Mouse (Mus musculus): ENCODE measurements around the gene Trmo. TPM values are rescaled to one million over a fixed set of nuclear protein-coding genes. Genes with fewer than 3 reads are reported as not detected.
A peak's percentile ranks its signal among the peaks of the same experiment; 100 is the strongest.

Gene Trmo
- polyA plus RNA-seq, 1 experiment from 2014 or later = 11.4 TPM

GRCm38 (mm10) chr4:46369070-46369469 lies 20.2 kb downstream of the Trmo start:
- ATAC-seq = no peak
- Histone ChIP-seq H3K4me2 (no peak overlapping the region), H3K9ac (no peak overlapping the region), H3K36me3 (ENCODE audit: poor library complexity, severe bottlenecking) (no peaks in the 10 kb centered on the region), H3K4me3 (no peak overlapping the region), H3K27ac (no peak overlapping the region), H3K27me3 (0 out of 2 replicates have a peak, but pooled peaks cover 9% of the 10 kb centered on the region), H3K4me1 (peaks cover 20% of the 10 kb centered on the region), H3K9me3 (replicated peaks) (no peaks in the 10 kb centered on the region)
- WGBS = 69% methylated on average over 4 of the region's 4 CpGs

DNA sequence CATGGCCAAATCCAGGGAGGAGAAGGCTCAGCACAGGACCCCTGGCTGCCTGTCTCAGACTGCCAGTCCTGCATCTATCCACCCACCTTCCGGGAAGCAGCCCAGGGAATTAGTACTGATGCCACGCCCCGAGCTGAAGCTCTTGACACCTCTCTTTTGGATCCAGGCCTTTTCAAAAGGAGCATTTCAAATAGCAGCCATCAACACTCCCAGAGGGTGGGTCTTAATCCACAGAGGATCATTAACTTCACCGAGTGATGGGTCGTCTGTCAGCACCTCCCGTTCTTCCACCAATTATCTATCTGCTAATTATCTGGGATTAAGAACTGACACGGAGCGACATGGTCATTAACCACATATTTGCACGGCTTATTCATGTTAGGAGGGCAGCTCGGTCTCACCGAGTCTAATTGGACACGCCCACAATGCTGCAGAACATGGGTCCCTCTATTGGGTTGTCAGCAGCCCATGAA lies 21.7 kb downstream of the Trmo start:
- Histone ChIP-seq H3K36me3 (ENCODE audit: poor library complexity, severe bottlenecking) (no peaks in the 10 kb centered on the region), H3K9me3 (replicated peaks) (no peaks in the 10 kb centered on the region), H3K4me2 (peak overlapping the region; percentile 28), H3K9ac (no peak overlapping the region), H3K4me3 (no peak overlapping the region), H3K27me3 (0 out of 2 replicates have a peak, but pooled peaks cover 9% of the 10 kb centered on the region), H3K27ac (peak overlapping the region; percentile 40; the same call in 1 of the 2 replicates), H3K4me1 (peaks cover 20% of the 10 kb centered on the region)
- 3% methylated on average over 12 of the region's 12 CpGs for WGBS
- peak; percentile 86 for ATAC-seq

GRCm38 (mm10) chr4:46364360-46364759 lies 24.9 kb downstream of the Trmo start:
- Histone ChIP-seq H3K4me3 (no peak overlapping the region), H3K9ac (no peak overlapping the region), H3K9me3 (replicated peaks) (no peaks in the 10 kb centered on the region), H3K36me3 (ENCODE audit: poor library complexity, severe bottlenecking) (no peaks in the 10 kb centered on the region), H3K4me2 (no peak overlapping the region), H3K27me3 (0 out of 2 replicates have a peak, but pooled peaks cover 3% of the 10 kb centered on the region), H3K4me1 (peaks cover 13% of the 10 kb centered on the region; the same call in 1 of the 2 replicates), H3K27ac (no peak overlapping the region)
- WGBS = 86% methylated on average over 2 of the region's 2 CpGs
- no peak for ATAC-seq

- H3K36me3 ChIP-seq (ENCODE audit: poor library complexity, severe bottlenecking) = no peaks in the 10 kb centered on the region
- H3K9me3 ChIP-seq (replicated peaks) = no peaks in the 10 kb centered on the region
- no peak for ATAC-seq
- H3K4me3 ChIP-seq = no peak overlapping the region
- WGBS = 82% methylated on average over 5 of the region's 5 CpGs
- H3K4me2 ChIP-seq = no peak overlapping the region
- no peaks in the 10 kb centered on the region for H3K4me1 ChIP-seq
- H3K27ac ChIP-seq = no peak overlapping the region
- peaks cover 17% of the 10 kb centered on the region; the same call in 1 of the 2 replicates for H3K27me3 ChIP-seq
- H3K9ac ChIP-seq = no peak overlapping the region
These were observed 28.0 kb downstream of the Trmo start for GRCm38 (mm10) chr4:46361258-46361657.

- H3K4me2 ChIP-seq = no peak overlapping the region
- ATAC-seq = no peak
- H3K4me3 ChIP-seq = no peak overlapping the region
- no peaks in the 10 kb centered on the region for H3K4me1 ChIP-seq
- H3K9me3 ChIP-seq (replicated peaks) = no peaks in the 10 kb centered on the region
- no peaks in the 10 kb centered on the region for H3K36me3 ChIP-seq (ENCODE audit: poor library complexity, severe bottlenecking)
- whole genome bisulfite sequencing = 82% methylated on average over 12 of the region's 12 CpGs
- H3K27me3 ChIP-seq = peaks cover 29% of the 10 kb centered on the region
- no peak overlapping the region for H3K9ac ChIP-seq
- H3K27ac ChIP-seq = no peak overlapping the region
These were observed 29.5 kb downstream of the Trmo start for GRCm38 (mm10) chr4:46359539-46360253.

DNA sequence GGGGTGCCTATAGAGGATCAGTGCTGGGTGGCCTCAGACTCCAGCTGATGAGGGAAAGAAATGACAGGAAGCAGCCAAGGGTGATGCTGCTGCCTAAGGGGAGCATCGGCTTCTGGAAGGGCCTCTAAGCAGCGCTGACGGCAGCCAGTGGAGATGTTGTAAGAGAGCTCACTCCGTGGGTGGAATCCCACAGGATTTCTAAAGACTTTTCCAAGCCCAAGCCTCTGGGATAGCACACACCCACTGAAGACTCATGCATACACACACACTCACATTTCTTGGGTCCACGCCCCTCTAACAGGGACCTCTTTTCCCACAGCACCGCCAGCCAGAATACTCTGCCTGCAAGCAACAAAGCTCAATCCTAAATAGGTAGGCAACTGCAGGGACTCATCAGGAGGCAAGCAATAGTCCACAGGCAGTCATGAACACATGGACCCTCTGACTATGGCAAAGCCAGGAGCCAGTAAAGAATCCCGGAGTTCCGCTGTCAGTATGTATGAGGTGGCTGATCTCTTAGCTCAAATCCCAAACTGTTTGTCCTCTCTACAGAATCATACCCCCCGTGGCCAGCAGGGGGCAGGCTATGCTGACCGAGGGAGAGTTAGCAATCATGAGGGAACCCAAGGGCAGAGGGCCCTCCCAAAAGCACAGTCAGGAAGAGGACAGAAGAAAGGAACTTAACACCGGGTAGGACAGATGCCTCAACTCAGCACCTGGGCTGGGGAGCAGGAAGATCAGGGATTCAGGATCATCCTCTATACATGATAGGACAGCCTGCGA lies 32.7 kb downstream of the Trmo start:
- WGBS = 39% methylated on average over 12 of the region's 12 CpGs
- no peak overlapping the region for H3K4me3 ChIP-seq
- no peaks in the 10 kb centered on the region for H3K9me3 ChIP-seq (replicated peaks)
- H3K4me2 ChIP-seq = no peak overlapping the region
- ATAC-seq = no peak
- H3K4me1 ChIP-seq = no peaks in the 10 kb centered on the region
- peaks cover 56% of the 10 kb centered on the region for H3K27me3 ChIP-seq
- no peak overlapping the region for H3K27ac ChIP-seq
- H3K9ac ChIP-seq = no peak overlapping the region
- H3K36me3 ChIP-seq (ENCODE audit: poor library complexity, severe bottlenecking) = no peaks in the 10 kb centered on the region

DNA sequence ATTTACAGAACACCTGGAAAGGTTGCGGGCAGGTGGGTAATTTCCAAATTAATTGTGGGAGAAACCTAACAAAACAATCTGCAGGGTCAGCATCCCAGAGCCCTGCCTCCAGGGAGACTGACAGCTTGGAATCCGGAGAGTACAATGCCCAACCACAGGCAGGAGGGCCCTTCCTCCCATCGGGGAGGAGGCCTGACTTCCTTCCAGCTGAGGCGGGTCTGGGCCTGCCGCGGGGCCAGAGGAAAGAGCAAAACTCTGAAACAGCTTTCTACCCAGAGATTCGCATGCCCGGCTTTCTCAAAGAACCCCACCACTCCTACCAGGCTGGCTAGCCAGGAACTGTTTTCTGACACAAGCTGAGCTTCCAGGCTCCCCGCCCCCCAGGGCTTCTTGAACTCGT lies 36.2 kb downstream of the Trmo start:
- H3K4me3 ChIP-seq = no peak overlapping the region
- 7% methylated on average over 10 of the region's 10 CpGs for WGBS
- no peaks in the 10 kb centered on the region for H3K4me1 ChIP-seq
- H3K27me3 ChIP-seq = peaks cover 91% of the 10 kb centered on the region
- H3K4me2 ChIP-seq = no peak overlapping the region
- H3K9ac ChIP-seq = no peak overlapping the region
- H3K27ac ChIP-seq = no peak overlapping the region
- no peaks in the 10 kb centered on the region for H3K36me3 ChIP-seq (ENCODE audit: poor library complexity, severe bottlenecking)
- ATAC-seq = no peak
- no peaks in the 10 kb centered on the region for H3K9me3 ChIP-seq (replicated peaks)

GRCm38 (mm10) chr4:46349530-46349929 lies 39.7 kb downstream of the Trmo start:
- no peak overlapping the region for H3K27ac ChIP-seq
- WGBS = 40% methylated on average over 5 of the region's 5 CpGs
- no peak for ATAC-seq
- no peak overlapping the region for H3K9ac ChIP-seq
- no peaks in the 10 kb centered on the region for H3K9me3 ChIP-seq (replicated peaks)
- H3K27me3 ChIP-seq = peaks cover 96% of the 10 kb centered on the region
- 0 out of 2 replicates have a peak, but pooled peaks cover 6% of the 10 kb centered on the region for H3K4me1 ChIP-seq
- no peak overlapping the region for H3K4me3 ChIP-seq
- no peaks in the 10 kb centered on the region for H3K36me3 ChIP-seq (ENCODE audit: poor library complexity, severe bottlenecking)
- no peak overlapping the region for H3K4me2 ChIP-seq

GRCm38 (mm10) chr4:46348897-46349296 lies 40.3 kb downstream of the Trmo start:
- Histone ChIP-seq H3K27me3 (peaks cover 99% of the 10 kb centered on the region), H3K4me1 (0 out of 2 replicates have a peak, but pooled peaks cover 11% of the 10 kb centered on the region), H3K36me3 (ENCODE audit: poor library complexity, severe bottlenecking) (no peaks in the 10 kb centered on the region), H3K4me3 (no peak overlapping the region), H3K9ac (no peak overlapping the region), H3K27ac (no peak overlapping the region), H3K9me3 (replicated peaks) (no peaks in the 10 kb centered on the region), H3K4me2 (no peak overlapping the region)
- WGBS = 23% methylated on average over 9 of the region's 9 CpGs
- ATAC-seq = no peak

GRCm38 (mm10) chr4:46347580-46348515 lies 41.4 kb downstream of the Trmo start:
- no peak for ATAC-seq
- no peaks in the 10 kb centered on the region for H3K9me3 ChIP-seq (replicated peaks)
- peaks cover 17% of the 10 kb centered on the region; the same call in 1 of the 2 replicates for H3K4me1 ChIP-seq
- H3K36me3 ChIP-seq (ENCODE audit: poor library complexity, severe bottlenecking) = no peaks in the 10 kb centered on the region
- no peak overlapping the region for H3K4me3 ChIP-seq
- 1% methylated on average over 41 of the region's 41 CpGs for WGBS
- H3K27me3 ChIP-seq = peaks cover 99% of the 10 kb centered on the region
- H3K4me2 ChIP-seq = no peak overlapping the region
- H3K9ac ChIP-seq = no peak overlapping the region
- no peak overlapping the region for H3K27ac ChIP-seq

DNA sequence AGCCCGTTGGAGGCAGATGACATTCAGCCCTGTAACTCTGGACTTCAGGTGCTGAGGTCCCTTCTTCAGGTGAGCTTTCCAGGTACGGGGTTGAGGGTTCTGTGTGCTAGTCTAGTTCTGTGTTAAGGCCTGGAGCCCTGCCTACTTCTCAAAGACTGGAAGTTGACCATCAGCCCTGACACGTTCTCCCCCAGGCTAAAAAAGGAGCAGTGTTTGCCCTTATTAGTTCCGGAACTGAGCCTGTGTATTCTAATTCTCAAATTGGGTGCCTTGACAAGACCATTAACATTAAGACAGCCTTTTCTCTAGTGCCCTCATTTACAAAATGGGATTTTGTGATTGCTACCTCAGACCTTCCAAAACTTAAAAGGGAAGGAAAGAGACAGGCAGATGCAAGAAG lies 42.1 kb downstream of the Trmo start:
- H3K27me3 ChIP-seq = peaks cover 99% of the 10 kb centered on the region
- no peaks in the 10 kb centered on the region for H3K9me3 ChIP-seq (replicated peaks)
- no peaks in the 10 kb centered on the region for H3K36me3 ChIP-seq (ENCODE audit: poor library complexity, severe bottlenecking)
- H3K4me2 ChIP-seq = no peak overlapping the region
- H3K4me3 ChIP-seq = no peak overlapping the region
- no peak overlapping the region for H3K27ac ChIP-seq
- WGBS = 5% methylated on average over 4 of the region's 4 CpGs
- peaks cover 20% of the 10 kb centered on the region; the same call in 1 of the 2 replicates for H3K4me1 ChIP-seq
- no peak for ATAC-seq
- no peak overlapping the region for H3K9ac ChIP-seq

All from forebrain, embryonic 13.5 days (tissue).